Mouse (Mus musculus): ENCODE data around the gene Tbce.

- no peak for TF ChIP-seq CTCF (conservative IDR thresholded peaks at IDR 0.05; ENCODE audit: low read length)
- no peak for TF ChIP-seq POU5F1 (IDR thresholded peaks at IDR 0.05; ENCODE audit: borderline replicate concordance, low read length)
Measured at GRCm38 (mm10) chr13:14014001-14014400, 25.4 kb downstream of the Tbce start.
